In the genomic region with DNA sequence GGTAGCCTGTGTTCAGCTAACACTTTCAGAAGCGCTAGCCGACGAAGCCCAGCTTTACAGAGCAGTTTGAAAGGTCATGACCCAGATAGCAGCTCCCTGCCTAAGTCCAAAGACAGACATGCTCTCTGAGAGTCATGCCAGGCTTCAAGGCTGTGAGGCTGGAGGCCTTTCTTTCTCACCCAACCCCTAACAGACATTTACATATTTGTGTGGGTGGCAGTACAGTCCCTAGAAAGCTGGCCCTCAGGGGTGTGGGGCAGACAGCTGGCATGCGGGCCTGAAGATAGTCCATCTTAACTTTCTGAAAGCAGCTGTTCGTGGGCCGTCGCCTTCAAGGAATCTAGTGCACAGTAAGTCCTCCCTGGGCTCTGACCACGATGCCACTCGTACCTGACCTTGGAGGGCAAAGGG, we compare ENCODE assay signal across 19 mouse cellular contexts. TPM values are rescaled to one million over a fixed set of nuclear protein-coding genes. Genes with fewer than 3 reads are reported as not detected.
DNase-seq lines count a peak whose midpoint lies in the region; ATAC-seq lines count a peak whose summit lies in the region.
"Had no signal": no experiment of that assay in that cellular context is flagged by ENCODE, and none has a peak within 500 bp of the region (broad histone marks: within the 10 kb centered on the region; RNA-seq: fewer than 3 reads in every experiment).

No protein-coding gene starts in this region.

- peak; percentile 3 for ATAC-seq in activated CD4-positive, CD25-positive, alpha-beta regulatory T cell, adult 4 months
- no peak for ATAC-seq in megakaryocyte progenitor cell, adult 5-6 weeks (replicated peaks; ENCODE audit: poor library complexity)
- ATAC-seq: intestine, embryonic 15.5 days; liver, embryonic 12.5 days; midbrain, embryonic 13.5 days had no signal

- DNase-seq in embryo, embryonic 10 days (ENCODE audit: low spot score) = peak; percentile 47
- DNase-seq in embryo, embryonic 10.5 days (ENCODE audit: low spot score) = no peak
- DNase-seq in spleen, postnatal 36 days (ENCODE audit: low spot score in 2 of 2) = peak; percentile 61 to 64
- DNase-seq in spleen, adult 18-20 months = no peak
- peak; percentile 31 for DNase-seq in retina, postnatal 1 day
- DNase-seq in gastrocnemius, postnatal 25 days = no peak
- DNase-seq: cerebellum, adult 8-10 months; gastrocnemius, postnatal 36 days; heart, postnatal 14 days; right cerebral cortex, postnatal 14 days had no signal

RNA-seq across cellular contexts. Expression of a gene that starts 6.1 kb away (rescaled TPM):
- polyA plus RNA-seq in activated CD4-positive, CD25-positive, alpha-beta regulatory T cell, adult 4 months (2017; shearing (Covaris generic)) = 10 to 100 TPM; 65.9 to 77.3 TPM
- under 1 TPM in 1 of 2 experiments, not detected in 1; 0.11 TPM for total RNA-seq in gastrocnemius, postnatal 25 days (2021)
- total RNA-seq in megakaryocyte progenitor cell, adult 5-6 weeks (2015) = 11.4 and 14.1 TPM in 2 replicates
- total RNA-seq in megakaryocyte progenitor cell, adult 5-6 weeks (2017) = 5.7 and 6.1 TPM in 2 replicates
- total RNA-seq: layer of hippocampus, adult 2 months had no signal
- polyA plus RNA-seq: forebrain, embryonic 12.5 days; hindbrain, embryonic 13.5 days; limb, embryonic 11.5 days; midbrain, embryonic 13.5 days had no signal

RNA-seq across cellular contexts. Expression of a gene that starts 32.7 kb away (rescaled TPM):
- 10 to 100 TPM; 63.6 to 87.5 TPM for polyA plus RNA-seq in activated CD4-positive, CD25-positive, alpha-beta regulatory T cell, adult 4 months (2017; shearing (Covaris generic))
- 1 to 10 TPM; 3.4 to 3.5 TPM for total RNA-seq in gastrocnemius, postnatal 25 days (2021)
- 64.3 and 68.9 TPM in 2 replicates for total RNA-seq in megakaryocyte progenitor cell, adult 5-6 weeks (2015)
- 56.8 and 63.6 TPM in 2 replicates for total RNA-seq in megakaryocyte progenitor cell, adult 5-6 weeks (2017)

RNA-seq across cellular contexts. Expression of a gene that starts 53.2 kb away (rescaled TPM):
- polyA plus RNA-seq in activated CD4-positive, CD25-positive, alpha-beta regulatory T cell, adult 4 months (2017; shearing (Covaris generic)) = under 1 TPM in 1 of 2 experiments, not detected in 1; 0.24 TPM
- under 1 TPM; 0.46 to 0.96 TPM for total RNA-seq in gastrocnemius, postnatal 25 days (2021)
- 0.39 and 0.52 TPM in 2 replicates for total RNA-seq in megakaryocyte progenitor cell, adult 5-6 weeks (2015)
- total RNA-seq in megakaryocyte progenitor cell, adult 5-6 weeks (2017) = 0.87 and 1.0 TPM in 2 replicates

RNA-seq across cellular contexts. Expression of a gene that starts 59.5 kb away (rescaled TPM):
- polyA plus RNA-seq in activated CD4-positive, CD25-positive, alpha-beta regulatory T cell, adult 4 months (2017; shearing (Covaris generic)) = not detected
- total RNA-seq in gastrocnemius, postnatal 25 days (2021) = 10 to 100 TPM in 1 of 2 experiments, 1 to 10 TPM in 1; 4.9 to 11.8 TPM
- not detected in 2 replicates for total RNA-seq in megakaryocyte progenitor cell, adult 5-6 weeks (2015)
- total RNA-seq in megakaryocyte progenitor cell, adult 5-6 weeks (2017) = not detected in 2 replicates

Comparison
In these comparisons a context has a peak if more than half of its experiments do, and no peak if none do; other contexts are left out.
1. DNase-seq: peak in embryo, embryonic 10 days (single experiment), spleen, postnatal 36 days (2 of 2) and retina, postnatal 1 day (single experiment); none in embryo, embryonic 10.5 days (single experiment), spleen, adult 18-20 months (0 of 2) and gastrocnemius, postnatal 25 days (single experiment).
2. RNA of a gene that starts 6.1 kb away (total RNA-seq): 5.7 to 14.1 TPM in megakaryocyte progenitor cell, adult 5-6 weeks; 0.11 TPM in gastrocnemius, postnatal 25 days; every median in the first group is over 4 times any median in the second.
3. RNA of a gene that starts 32.7 kb away (total RNA-seq): 56.8 to 68.9 TPM in megakaryocyte progenitor cell, adult 5-6 weeks; 3.4 to 3.5 TPM in gastrocnemius, postnatal 25 days; every median in the first group is over 10 times any median in the second.